Mouse (Mus musculus) left cerebral cortex, postnatal 14 days (tissue): ENCODE measurements around the gene Cubn. TPM values are rescaled to one million over a fixed set of nuclear protein-coding genes. Genes with fewer than 3 reads are reported as not detected.

Experiments used
- DNase-seq, 2 experiments: peaks; one replicate each; pipeline ENCODE4 v3.0.0; 2021 to 2022; ENCODE audit warnings: low spot score in 2 of 2, mixed read lengths in 1 of 2
- intact Hi-C: fragments of 180-260 bp; cut with DNase I; formaldehyde crosslinking; loops from one replicate; pipeline ENCODE4 v1.15.1; 2025
- total RNA-seq, 2 experiments: library from RNA; stranded (reverse); gene quantifications; 2 replicates each; pipeline ENCODE4 v1.2.3; 2021

Gene Cubn
- total RNA-seq, 2 experiments from 2014 or later: 0.36 to 0.48 TPM

DNA sequence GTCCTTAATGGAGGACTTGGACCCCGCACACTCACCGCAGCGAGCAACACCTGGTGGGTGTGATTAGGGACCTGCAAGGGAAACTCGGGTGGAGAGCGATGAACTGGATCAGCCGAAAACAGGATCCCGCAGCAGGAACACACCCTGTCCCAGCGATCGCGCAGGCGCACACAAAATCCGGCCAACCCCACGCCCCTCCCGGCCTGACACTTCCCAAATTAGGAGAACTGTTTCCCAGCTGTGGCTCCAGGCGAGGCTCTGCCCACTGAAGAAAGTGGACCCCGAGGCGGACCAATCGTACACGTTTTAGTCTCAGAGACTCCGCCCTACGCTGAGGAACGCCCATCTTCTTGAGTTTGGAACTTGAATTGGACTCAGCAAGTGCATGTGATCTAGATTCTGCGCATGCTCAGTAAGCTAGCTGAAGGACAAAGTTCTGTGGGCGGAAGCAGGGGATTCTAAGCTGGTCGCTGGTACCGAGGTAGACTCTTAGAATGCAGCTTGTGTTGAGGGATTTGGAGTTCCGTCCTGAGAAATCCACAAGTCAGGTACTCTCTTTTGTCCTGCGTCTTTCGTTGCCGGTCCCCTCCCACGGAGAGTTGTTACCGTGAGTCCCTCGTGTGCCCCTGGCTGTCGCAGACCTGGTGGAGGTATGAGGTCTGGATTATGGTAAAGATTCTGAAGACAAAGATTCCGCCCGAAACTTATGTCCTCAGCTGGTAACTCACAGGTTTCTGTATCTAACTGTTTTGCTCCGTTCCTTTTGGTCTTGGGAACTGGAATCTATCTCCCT, 220.3 kb downstream of the Cubn start, which contains the start of gene Rsu1:
Gene Rsu1, minus strand, starts transcription at position 251 of the 793 bp plus-strand sequence.
- peak; percentile 97 to 99 for DNase-seq
- intact Hi-C loops: loop anchor here (10.0 kb wide), 1 partner anchor 873 kb away; no protein-coding TSS in a partner anchor

DNA sequence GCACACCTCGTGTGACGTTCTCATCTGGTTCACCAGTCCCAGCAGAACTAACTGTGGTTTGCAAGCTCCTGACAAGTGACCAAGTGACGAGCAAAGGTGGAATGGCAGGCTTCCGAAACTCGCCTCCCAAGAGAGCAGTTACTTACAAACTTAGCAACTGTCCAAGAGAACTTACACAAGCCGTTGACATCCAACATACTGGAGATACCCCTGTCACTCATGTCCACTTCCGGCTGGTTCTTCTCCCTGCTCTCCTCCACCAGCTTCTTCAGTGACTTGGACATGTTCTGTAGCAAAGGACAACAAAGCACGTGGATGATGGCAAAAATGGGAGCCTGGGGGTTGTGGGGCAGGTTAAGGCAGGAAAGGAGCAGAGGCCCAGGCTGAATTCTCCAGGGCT, 220.9 kb downstream of the Cubn start:
- intact Hi-C loops: loop anchor here (10.0 kb wide), 1 partner anchor 874 kb away; no protein-coding TSS in a partner anchor
- DNase-seq: no peak

DNA sequence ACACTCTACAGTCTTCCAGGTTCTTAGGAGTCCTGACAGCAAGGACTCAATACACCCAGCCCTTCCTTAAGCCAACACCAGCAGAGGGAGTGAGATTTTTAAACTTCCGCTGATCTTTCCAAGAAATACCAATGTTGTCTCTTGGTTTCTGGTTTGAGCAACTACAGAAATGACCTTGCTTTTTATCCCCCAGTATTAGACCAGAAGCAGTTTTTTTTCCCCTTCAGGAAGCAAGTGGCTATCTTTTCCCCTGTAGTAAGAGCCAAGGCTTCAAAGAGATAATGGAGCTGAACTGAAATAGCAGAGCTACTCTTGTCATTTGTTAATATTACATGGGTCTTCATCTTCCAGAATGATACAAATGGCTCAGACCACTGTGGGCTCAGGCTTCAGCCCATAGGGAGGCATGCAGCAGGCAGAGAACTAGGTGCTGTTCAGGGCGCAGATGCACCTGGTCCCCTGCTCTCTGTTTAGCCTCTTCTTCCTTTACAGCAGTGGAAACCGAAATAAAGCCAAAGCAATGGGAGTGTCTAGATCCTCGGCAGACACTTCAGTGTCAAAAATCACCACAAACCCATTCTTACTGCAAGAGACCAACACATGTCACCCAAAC, 222.8 kb downstream of the Cubn start:
- intact Hi-C loops: loop anchor here (10.0 kb wide), 1 partner anchor 834 kb away; no protein-coding TSS in a partner anchor
- DNase-seq: no peak

DNA sequence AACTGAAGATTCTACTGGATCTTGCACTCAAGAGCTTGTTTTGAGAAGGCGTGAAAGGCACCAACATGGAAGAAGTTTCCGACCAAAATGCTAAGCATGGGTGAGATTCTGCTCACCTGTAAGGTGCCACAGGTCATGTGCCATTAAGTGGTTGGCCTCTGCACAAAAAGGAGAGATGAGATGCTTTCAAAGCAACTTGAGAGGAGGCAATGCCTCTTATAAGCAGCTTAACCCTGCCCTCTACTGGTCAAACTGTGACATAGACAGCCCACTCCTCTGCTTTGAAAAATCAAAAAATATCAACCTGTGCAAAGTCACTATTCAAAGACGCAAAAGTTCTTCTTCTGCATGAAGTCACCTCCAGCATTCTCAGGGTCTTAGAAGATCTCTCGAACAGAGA, 226.7 kb downstream of the Cubn start:
- intact Hi-C loops: loop anchor here (10.0 kb wide), 1 partner anchor 830 kb away; no protein-coding TSS in a partner anchor
- DNase-seq: peak; percentile 17 to 33

DNA sequence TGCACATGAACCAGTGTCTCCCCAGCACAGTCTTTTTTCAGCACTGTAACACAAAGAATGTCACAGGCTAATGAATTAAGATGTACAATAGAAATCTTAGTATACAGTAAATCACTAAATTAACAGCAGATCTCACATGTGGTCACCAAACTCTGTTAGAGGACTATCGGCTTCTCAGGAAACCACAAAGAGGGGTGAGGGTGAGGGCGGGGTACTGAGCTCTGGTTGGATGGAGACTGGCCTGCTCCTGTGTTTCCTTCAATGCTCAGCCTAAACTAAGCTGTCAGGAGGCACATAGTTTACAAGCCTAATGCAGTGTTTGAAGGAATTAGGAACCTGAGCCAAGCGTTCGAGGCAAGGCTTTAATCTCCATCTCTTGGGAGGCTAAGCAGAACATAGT, 228.5 kb downstream of the Cubn start:
- DNase-seq: no peak
- intact Hi-C loops: loop anchor here (10.0 kb wide), 1 partner anchor 828 kb away; no protein-coding TSS in a partner anchor

DNA sequence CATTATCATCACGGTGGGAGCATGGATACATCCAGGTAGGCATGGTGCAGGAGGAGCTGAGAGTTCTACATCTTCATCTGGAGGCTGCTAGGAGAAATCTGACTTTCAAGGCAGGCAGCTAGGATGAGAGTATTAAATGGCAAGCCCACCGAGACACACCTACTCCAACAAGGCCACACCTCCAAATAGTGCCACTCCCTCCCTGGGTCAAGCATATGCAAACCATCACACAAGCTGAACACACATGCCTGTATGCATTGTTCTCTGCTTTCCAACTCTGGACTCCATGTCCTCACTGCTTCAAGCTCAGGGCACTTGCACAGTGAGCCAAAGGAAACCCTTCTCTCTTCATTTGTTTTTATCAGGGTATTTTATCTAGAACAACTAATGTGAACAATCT, 233.0 kb downstream of the Cubn start:
- intact Hi-C loops: no loop called here

DNA sequence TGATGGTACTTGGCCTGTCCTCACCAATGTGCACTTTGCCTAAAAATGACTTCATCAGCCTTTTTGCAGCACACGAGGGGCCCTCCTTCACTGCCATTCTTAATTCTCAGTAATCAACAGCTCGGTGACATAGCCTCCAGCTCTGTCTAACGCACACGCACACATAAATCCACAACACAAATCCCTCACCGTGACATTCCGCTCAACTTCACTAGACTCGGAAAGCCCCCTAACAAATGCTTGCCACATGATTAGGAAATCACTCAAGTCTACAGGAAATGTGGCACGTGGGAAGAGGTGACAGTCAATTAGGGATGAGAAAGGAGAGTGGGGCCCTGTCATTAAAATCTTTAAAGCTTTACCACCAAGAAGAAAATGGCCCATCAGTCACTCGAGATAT, 250.9 kb downstream of the Cubn start:
- intact Hi-C loops: no loop called here

More for the DNA sequence above, 233.0 kb downstream of the Cubn start:
- DNase-seq: no peak

DNA sequence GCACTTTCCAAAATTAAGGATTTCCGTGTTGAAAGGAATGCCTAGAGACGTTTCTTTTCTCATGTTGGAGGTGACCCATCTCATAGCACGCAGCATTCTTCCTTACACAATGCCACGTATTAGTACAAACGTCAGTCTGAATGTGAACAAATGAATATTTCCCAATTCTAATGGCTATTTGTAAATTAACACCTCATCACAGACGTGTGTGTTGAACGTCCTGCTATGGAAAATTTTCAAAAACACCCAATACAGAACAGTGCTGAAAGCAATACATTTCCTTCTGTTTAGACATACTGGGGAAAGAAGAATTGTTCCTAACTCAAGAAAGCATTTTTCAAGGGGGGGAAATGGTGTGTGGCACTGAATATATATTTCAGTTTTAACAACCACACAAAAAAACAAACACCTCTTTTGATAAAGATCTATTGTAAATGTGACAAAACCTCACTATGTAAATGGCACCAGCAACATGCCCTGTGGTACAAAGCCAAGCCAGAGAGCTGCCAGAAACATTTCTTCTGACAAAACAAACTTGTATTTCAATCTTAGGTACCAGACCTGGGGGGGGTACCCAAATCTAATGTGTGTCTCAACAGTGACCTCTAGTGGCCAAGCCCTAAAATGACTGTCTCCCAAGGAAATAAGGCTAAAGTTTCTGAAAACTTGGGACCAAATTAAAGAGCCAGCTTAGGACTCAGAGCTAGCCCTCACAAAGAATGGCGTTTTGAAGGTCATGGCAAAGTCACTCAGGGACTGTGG, 254.3 kb downstream of the Cubn start:
- intact Hi-C loops: loop anchor here (5.0 kb wide), 3 partner anchors 225 to 800 kb away; partner anchors contain the start of gene C1ql3

More for the DNA sequence above, 250.9 kb downstream of the Cubn start:
- no peak for DNase-seq

DNA sequence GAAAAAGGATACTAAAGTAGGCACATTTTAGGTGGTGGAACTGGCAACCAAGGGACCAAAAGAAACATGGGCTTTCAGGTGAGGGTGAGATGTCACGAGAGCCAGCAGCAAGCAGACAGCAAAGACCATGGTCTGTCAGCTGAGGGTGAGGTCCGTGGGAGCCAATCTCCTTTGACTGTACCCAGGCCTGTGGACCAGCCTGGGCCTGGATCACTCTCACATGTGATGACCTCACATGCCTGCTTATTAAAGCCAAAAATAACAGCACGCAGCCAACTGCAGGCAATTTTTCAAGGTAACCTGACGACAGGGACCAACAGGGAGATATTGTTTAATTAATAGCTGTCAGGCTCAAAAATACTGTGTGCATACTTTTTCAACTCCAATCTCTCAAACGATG, 255.9 kb downstream of the Cubn start:
- no peak for DNase-seq
- intact Hi-C loops: loop anchor here (5.0 kb wide), 3 partner anchors 223 to 798 kb away; partner anchors contain the start of gene C1ql3

More for the DNA sequence above, 254.3 kb downstream of the Cubn start:
- DNase-seq: peak; percentile 61 to 65

DNA sequence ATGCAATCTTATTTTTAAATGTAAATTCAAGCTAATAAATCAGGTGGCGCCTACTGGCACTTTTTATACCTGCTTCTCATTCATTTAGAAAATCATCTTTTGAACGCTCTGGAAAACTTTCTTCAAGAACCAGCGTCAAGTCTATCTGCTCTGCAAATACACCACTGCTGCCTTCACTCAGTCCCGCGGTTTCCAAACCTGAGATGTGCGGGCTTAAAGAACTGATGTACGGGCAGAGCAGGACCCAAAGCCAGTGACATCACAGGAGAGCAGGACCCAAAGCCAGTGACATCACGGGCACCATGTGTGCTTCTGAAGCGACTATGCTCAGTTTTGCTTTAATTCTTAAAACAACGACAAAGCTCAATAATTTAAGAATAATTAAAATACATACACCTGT, 256.8 kb downstream of the Cubn start:
- no peak for DNase-seq
- intact Hi-C loops: loop anchor here (5.0 kb wide), 3 partner anchors 222 to 797 kb away; partner anchors contain the start of gene C1ql3

DNA sequence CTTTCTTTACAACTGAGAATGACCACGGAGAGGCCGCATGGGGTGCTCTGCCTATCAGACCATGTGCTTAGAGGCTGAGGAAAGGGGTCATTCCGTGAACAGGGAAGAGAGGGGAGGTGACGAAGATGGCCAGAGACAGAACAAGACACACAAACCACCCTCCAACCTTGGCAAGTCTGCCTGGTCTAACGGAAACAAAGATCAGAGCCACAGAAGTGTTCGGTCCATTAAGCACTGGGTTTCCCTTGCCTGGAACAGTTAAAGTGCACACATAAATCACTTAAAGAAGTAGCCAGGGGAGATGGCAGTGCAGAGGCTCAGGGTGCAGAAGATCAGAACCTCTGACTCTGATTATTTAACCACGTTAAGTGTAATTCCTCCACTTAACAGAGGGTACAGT, 257.7 kb downstream of the Cubn start:
- intact Hi-C loops: no loop called here
- DNase-seq: no peak

DNA sequence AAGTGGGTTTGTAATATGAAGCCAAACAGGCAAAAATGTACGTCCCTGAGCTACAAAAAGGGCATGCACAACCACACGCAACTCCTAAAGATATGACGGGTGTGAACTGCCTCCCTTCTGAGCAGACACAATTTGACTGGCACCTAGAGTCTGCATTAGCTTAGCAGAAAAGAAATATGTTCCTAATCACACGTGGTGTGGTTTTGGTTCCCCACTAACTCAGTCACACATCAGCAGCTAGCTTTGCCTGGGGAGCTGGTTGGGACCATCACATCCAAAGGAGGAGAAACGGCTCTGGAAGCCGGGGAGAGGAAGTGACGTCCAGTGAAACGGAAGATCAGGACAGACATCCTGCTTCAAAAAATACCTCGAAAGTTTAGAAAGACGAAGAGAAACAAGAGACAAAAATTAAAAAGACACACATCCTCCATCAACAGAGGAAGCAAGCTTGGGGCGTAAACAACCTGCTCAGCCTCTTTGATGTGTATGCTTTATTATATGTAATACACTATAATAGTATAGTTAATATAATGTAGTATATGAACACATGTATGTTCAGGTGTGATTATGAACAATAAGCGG, 258.3 kb downstream of the Cubn start:
- intact Hi-C loops: no loop called here
- no peak for DNase-seq

DNA sequence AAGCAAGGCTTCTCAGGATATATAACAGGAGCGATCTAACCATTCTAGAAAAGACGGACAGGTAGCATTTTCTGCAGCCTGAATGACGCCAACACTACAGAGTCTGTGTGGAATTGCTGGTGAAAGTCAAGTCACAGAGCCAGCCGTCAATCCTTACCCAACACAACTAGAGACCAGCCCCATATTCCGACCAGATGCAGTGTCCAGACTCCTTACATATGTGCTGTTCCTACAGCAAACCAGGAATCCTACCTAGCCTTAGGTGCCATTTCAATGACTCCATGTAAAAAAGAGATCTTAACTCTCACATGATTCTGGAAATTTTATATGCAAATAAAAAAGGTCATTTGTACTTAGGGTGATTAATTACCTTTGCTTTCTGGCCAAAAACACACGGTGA, 259.3 kb downstream of the Cubn start:
- no peak for DNase-seq
- intact Hi-C loops: no loop called here

DNA sequence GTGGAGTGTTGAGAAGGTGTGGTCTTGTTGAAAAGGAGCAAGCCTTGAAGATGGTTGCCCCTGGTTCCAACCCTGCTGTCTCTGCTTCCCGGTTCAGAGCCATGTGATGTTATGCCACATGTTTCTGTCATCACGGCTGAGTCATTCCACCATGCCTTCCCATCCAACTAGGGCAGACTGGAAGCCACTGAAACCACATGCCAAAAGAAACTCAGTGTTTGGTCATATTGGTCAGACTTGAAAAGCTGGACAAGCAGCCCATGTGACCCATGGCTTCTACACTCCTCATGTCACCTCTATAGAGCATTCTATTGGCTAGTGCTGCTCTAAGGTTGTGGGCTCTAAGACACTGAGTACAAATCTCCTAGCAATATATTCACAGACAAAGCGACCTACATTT, 261.9 kb downstream of the Cubn start:
- DNase-seq: no peak
- intact Hi-C loops: no loop called here

Other genes starting within 250 kb of the Cubn start
- gene Rsu1, start 220.4 kb downstream of the Cubn start, total RNA-seq: 10 to 100 TPM; 42.1 to 46.1 TPM
- 1 to 10 TPM; 5.0 to 6.3 TPM for gene Trdmt1, start 52.9 kb upstream of the Cubn start, total RNA-seq
- gene Vim, start 82.1 kb upstream of the Cubn start, total RNA-seq: 10 to 100 TPM; 82.1 to 84.0 TPM